Mouse (Mus musculus) layer of hippocampus, adult 6 months (tissue): ENCODE measurements around the gene Gak. TPM values are rescaled to one million over a fixed set of nuclear protein-coding genes. Genes with fewer than 3 reads are reported as not detected.

Experiments
- long read RNA-seq, 2 experiments: library from polyadenylated mRNA; unstranded; transcript quantifications; one replicate each; pipeline ENCODE4 v2.0.0; 2019 to 2020
- polyA plus RNA-seq: library from polyadenylated mRNA; unstranded; fragments of <200 nt; fragmentation: Nextera tagmentation; gene quantifications from 2 replicates; pipeline ENCODE4 v1.2.3, GENCODE M21; 2021

Gak gene
- polyA plus RNA-seq: 41.8 and 61.4 TPM in 2 replicates
- long read RNA-seq, experiment 1, partial matches to known transcripts: 18 of 20 reads
- long read RNA-seq, experiment 1, other reads (novel, unspliced or antisense): 2 of 20 reads
- long read RNA-seq, experiment 2, full-length matches to known transcripts: 2 of 25 reads
- long read RNA-seq, experiment 2, partial matches to known transcripts: 18 of 25 reads
- long read RNA-seq, experiment 2, other reads (novel, unspliced or antisense): 5 of 25 reads

GRCm38 (mm10) chr5:108629634-108630483 lies at the start of gene Gak, which contains the start of gene Tmem175:
TSS of gene Gak (minus strand) at chr5:108629755.
TSS of gene Tmem175 (plus strand) at chr5:108629770.

GRCm38 (mm10) chr5:108675251-108675816 lies 45.8 kb upstream of the Gak start, which contains the start of gene Slc26a1:
TSS of gene Slc26a1 (minus strand) at chr5:108675569.

GRCm38 (mm10) chr5:108668977-108669936 lies 39.7 kb upstream of the Gak start, which contains the start of gene Dgkq:
TSS of gene Dgkq (minus strand) at chr5:108669672.

GRCm38 (mm10) chr5:108659698-108660631 lies 30.4 kb upstream of the Gak start, which contains the start of gene Idua:
TSS of gene Idua (plus strand) at chr5:108660331.

GRCm38 (mm10) chr5:108549489-108550206 lies 79.9 kb downstream of the Gak start, which contains the start of gene Cplx1:
TSS of gene Cplx1 (minus strand) at chr5:108550024.

Other genes with a start within 250 kb of the Gak start
- 0.06 and 0.11 TPM in 2 replicates for gene Pde6b, start 241.4 kb downstream of the Gak start, polyA plus RNA-seq
- 1,933 and 2,052 TPM in 2 replicates for gene Atp5k, start 195.3 kb downstream of the Gak start, polyA plus RNA-seq
- gene Mfsd7a, start 180.9 kb downstream of the Gak start, polyA plus RNA-seq: 0.26 and 0.29 TPM in 2 replicates
- gene Pcgf3, start 168.5 kb downstream of the Gak start, polyA plus RNA-seq: 6.0 and 13.0 TPM in 2 replicates
- 194 and 237 TPM in 2 replicates for gene Cplx1, start 79.7 kb downstream of the Gak start, polyA plus RNA-seq
- gene Tmem175, start within 50 bp of the Gak start, polyA plus RNA-seq: 40.0 and 51.2 TPM in 2 replicates
- 11.2 and 12.2 TPM in 2 replicates for gene Idua, start 30.6 kb upstream of the Gak start, polyA plus RNA-seq
- gene Dgkq, start 39.9 kb upstream of the Gak start, polyA plus RNA-seq: 4.2 and 4.7 TPM in 2 replicates
- gene Slc26a1, start 45.8 kb upstream of the Gak start, polyA plus RNA-seq: 0.63 and 1.4 TPM in 2 replicates
- gene Fgfrl1, start 62.6 kb upstream of the Gak start, polyA plus RNA-seq: 5.2 and 7.0 TPM in 2 replicates
- gene Rnf212, start 145.2 kb upstream of the Gak start, polyA plus RNA-seq: not detected in 2 replicates
- gene Tmed11, start 165.6 kb upstream of the Gak start, polyA plus RNA-seq: not detected in 2 replicates
- not detected in 2 replicates for gene Vmn2r8, start 179.1 kb upstream of the Gak start, polyA plus RNA-seq
- not detected in 2 replicates for gene Vmn2r9, start 222.8 kb upstream of the Gak start, polyA plus RNA-seq